Mouse (Mus musculus): ENCODE measurements around the gene Sbp. TPM values are rescaled to one million over a fixed set of nuclear protein-coding genes. Genes with fewer than 3 reads are reported as not detected.

The Sbp gene
- polyA plus RNA-seq, 1 experiment = not detected

DNA sequence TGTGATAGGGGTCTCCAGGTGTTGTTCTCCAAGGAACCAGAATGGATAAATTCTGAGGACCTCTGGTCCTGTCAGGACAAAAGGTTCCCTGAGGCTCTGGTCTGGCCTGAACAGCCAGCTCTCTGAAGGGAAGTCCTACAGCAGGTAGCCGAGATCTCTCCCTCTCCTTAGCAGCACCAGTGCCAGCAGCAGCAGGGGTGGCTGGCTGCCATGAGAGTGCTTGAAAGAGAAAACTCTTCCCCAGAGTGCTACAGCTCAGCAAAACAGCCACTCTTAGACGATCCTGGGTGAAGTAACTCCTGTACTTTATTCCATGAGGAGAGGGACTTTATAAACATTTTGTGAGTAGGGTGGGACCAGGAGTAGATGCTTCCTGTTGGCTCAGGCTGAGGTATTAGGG, 48.3 kb downstream of the Sbp start:
- Histone ChIP-seq H3K27me3 (ENCODE audit: control insufficient read depth, insufficient read depth, insufficient read length) (no peaks in the 10 kb centered on the region), H3K36me3 (ENCODE audit: control insufficient read depth, insufficient read depth) (no peaks in the 10 kb centered on the region), H3K4me2 (ENCODE audit: low read depth) (no peak overlapping the region), H3K4me3 (no peak overlapping the region), H3ac (ENCODE audit: control insufficient read depth, insufficient read length) (no peak overlapping the region), H3K79me2 (ENCODE audit: control insufficient read depth, insufficient read depth) (no peaks in the 10 kb centered on the region)
- no peak for TF ChIP-seq SRF (IDR thresholded peaks at IDR 0.05; ENCODE audit: control insufficient read depth, insufficient read length, low read depth)
- TF ChIP-seq CEBPB (IDR thresholded peaks at IDR 0.05; ENCODE audit: insufficient read depth, poor library complexity, severe bottlenecking) = no peak
- TF ChIP-seq MYOG (IDR thresholded peaks at IDR 0.05; ENCODE audit: control insufficient read depth in 1 of 3, insufficient read depth in 1 of 3, insufficient read length in 2 of 3, low read depth in 2 of 3) = no peak
- TF ChIP-seq E2F4 (IDR thresholded peaks at IDR 0.05; ENCODE audit: insufficient read depth) = no peak
- no peak for TF ChIP-seq MYOD1 (IDR thresholded peaks at IDR 0.05; ENCODE audit: control insufficient read depth in 1 of 3, insufficient read length in 2 of 3, low read depth in 2 of 3)
- TF ChIP-seq TCF12 (IDR thresholded peaks at IDR 0.05; ENCODE audit: insufficient read depth, poor library complexity, severe bottlenecking) = no peak
- TF ChIP-seq MAX (IDR thresholded peaks at IDR 0.05; ENCODE audit: low read depth) = no peak
- TF ChIP-seq POLR2A (IDR thresholded peaks at IDR 0.05; ENCODE audit: insufficient read length, low read depth) = no peak
- TF ChIP-seq TCF3 (IDR thresholded peaks at IDR 0.05; ENCODE audit: insufficient read length, low read depth) = no peak
- no peak for TF ChIP-seq REST (IDR thresholded peaks at IDR 0.05; ENCODE audit: insufficient read depth, insufficient read length)
- TF ChIP-seq USF1 (IDR thresholded peaks at IDR 0.05; ENCODE audit: low read depth) = no peak
- TF ChIP-seq POLR2AphosphoS2 (IDR thresholded peaks at IDR 0.05; ENCODE audit: insufficient read length, low read depth) = no peak

DNA sequence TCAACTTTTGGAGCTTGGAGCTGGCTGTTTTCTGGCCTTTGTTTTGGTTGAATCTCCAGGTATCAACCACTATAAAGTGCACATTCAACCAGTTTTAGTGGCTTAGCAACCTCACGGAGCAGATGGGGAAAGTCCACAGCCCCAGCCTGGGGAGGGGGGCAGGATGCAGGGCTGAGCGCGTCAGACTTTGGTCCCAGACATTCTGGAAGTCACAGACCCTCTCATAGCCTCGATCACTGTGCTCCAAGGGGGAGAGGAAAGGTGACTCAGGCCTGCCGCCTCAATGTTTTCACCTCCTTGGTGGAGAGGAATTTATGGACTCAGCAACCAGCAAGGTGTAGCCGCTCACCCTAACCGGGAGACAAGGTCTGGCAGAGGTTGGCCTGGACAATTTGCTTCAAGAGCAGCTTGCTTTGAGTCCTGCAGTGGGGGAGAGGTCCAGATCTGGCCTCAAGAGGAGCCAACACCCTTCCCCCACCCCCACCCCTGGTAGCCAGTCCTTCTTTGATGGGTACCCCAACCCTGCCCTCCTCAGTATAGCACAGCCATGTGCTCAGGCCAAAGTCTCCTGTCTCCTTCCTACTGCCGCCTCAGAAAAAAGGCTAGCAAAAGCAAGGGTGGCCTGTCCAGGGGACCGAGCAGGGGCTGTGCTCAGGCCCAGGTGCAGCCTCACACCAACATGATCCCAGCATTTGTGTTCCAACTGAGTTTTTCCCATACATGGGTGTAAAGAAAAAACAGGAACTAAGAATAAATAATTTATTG, 51.5 kb downstream of the Sbp start:
- peak overlapping the region; percentile 12 for H3K4me2 ChIP-seq (ENCODE audit: low read depth)
- no peaks in the 10 kb centered on the region for H3K79me2 ChIP-seq (ENCODE audit: control insufficient read depth, insufficient read depth)
- H3ac ChIP-seq (ENCODE audit: control insufficient read depth, insufficient read length) = no peak overlapping the region
- no peaks in the 10 kb centered on the region for H3K36me3 ChIP-seq (ENCODE audit: control insufficient read depth, insufficient read depth)
- H3K27me3 ChIP-seq (ENCODE audit: control insufficient read depth, insufficient read depth, insufficient read length) = no peaks in the 10 kb centered on the region
- no peak overlapping the region for H3K4me3 ChIP-seq
- no peak for TF ChIP-seq E2F4 (IDR thresholded peaks at IDR 0.05; ENCODE audit: insufficient read depth)
- no peak for TF ChIP-seq CEBPB (IDR thresholded peaks at IDR 0.05; ENCODE audit: insufficient read depth, poor library complexity, severe bottlenecking)
- TF ChIP-seq POLR2AphosphoS2 (IDR thresholded peaks at IDR 0.05; ENCODE audit: insufficient read length, low read depth) = no peak
- TF ChIP-seq MYOD1 (IDR thresholded peaks at IDR 0.05; ENCODE audit: control insufficient read depth in 1 of 3, insufficient read length in 2 of 3, low read depth in 2 of 3) = no peak
- no peak for TF ChIP-seq TCF3 (IDR thresholded peaks at IDR 0.05; ENCODE audit: insufficient read length, low read depth)
- no peak for TF ChIP-seq REST (IDR thresholded peaks at IDR 0.05; ENCODE audit: insufficient read depth, insufficient read length)
- TF ChIP-seq MYOG (IDR thresholded peaks at IDR 0.05; ENCODE audit: control insufficient read depth in 1 of 3, insufficient read depth in 1 of 3, insufficient read length in 2 of 3, low read depth in 2 of 3) = no peak
- TF ChIP-seq USF1 (IDR thresholded peaks at IDR 0.05; ENCODE audit: low read depth) = no peak

GRCm38 (mm10) chr17:23993559-23994428, 52.3 kb downstream of the Sbp start:
- H3ac ChIP-seq (ENCODE audit: control insufficient read depth, insufficient read length) = no peak overlapping the region
- H3K79me2 ChIP-seq (ENCODE audit: control insufficient read depth, insufficient read depth) = no peaks in the 10 kb centered on the region
- no peaks in the 10 kb centered on the region for H3K27me3 ChIP-seq (ENCODE audit: control insufficient read depth, insufficient read depth, insufficient read length)
- H3K4me3 ChIP-seq = no peak overlapping the region
- TF ChIP-seq POLR2AphosphoS2 (IDR thresholded peaks at IDR 0.05; ENCODE audit: insufficient read length, low read depth) (no peak), CEBPB (IDR thresholded peaks at IDR 0.05; ENCODE audit: insufficient read depth, poor library complexity, severe bottlenecking) (no peak), TCF12 (IDR thresholded peaks at IDR 0.05; ENCODE audit: insufficient read depth, poor library complexity, severe bottlenecking) (no peak), MYOD1 (IDR thresholded peaks at IDR 0.05; ENCODE audit: control insufficient read depth in 1 of 3, insufficient read length in 2 of 3, low read depth in 2 of 3) (no peak), MYOG (IDR thresholded peaks at IDR 0.05; ENCODE audit: control insufficient read depth in 1 of 3, insufficient read depth in 1 of 3, insufficient read length in 2 of 3, low read depth in 2 of 3) (no peak), TCF3 (IDR thresholded peaks at IDR 0.05; ENCODE audit: insufficient read length, low read depth) (no peak), REST (IDR thresholded peaks at IDR 0.05; ENCODE audit: insufficient read depth, insufficient read length) (no peak), USF1 (IDR thresholded peaks at IDR 0.05; ENCODE audit: low read depth) (no peak), MAX (IDR thresholded peaks at IDR 0.05; ENCODE audit: low read depth) (no peak), SRF (IDR thresholded peaks at IDR 0.05; ENCODE audit: control insufficient read depth, insufficient read length, low read depth) (no peak), E2F4 (IDR thresholded peaks at IDR 0.05; ENCODE audit: insufficient read depth) (no peak), POLR2A (IDR thresholded peaks at IDR 0.05; ENCODE audit: insufficient read length, low read depth) (no peak)
- H3K36me3 ChIP-seq (ENCODE audit: control insufficient read depth, insufficient read depth) = no peaks in the 10 kb centered on the region
- H3K4me2 ChIP-seq (ENCODE audit: low read depth) = peak overlapping the region; percentile 12

GRCm38 (mm10) chr17:23994667-23995066, 53.2 kb downstream of the Sbp start:
- Histone ChIP-seq H3K36me3 (ENCODE audit: control insufficient read depth, insufficient read depth) (no peaks in the 10 kb centered on the region), H3ac (ENCODE audit: control insufficient read depth, insufficient read length) (no peak overlapping the region), H3K4me2 (ENCODE audit: low read depth) (no peak overlapping the region), H3K27me3 (ENCODE audit: control insufficient read depth, insufficient read depth, insufficient read length) (no peaks in the 10 kb centered on the region), H3K79me2 (ENCODE audit: control insufficient read depth, insufficient read depth) (no peaks in the 10 kb centered on the region), H3K4me3 (no peak overlapping the region)
- no peak for TF ChIP-seq USF1 (IDR thresholded peaks at IDR 0.05; ENCODE audit: low read depth)
- no peak for TF ChIP-seq REST (IDR thresholded peaks at IDR 0.05; ENCODE audit: insufficient read depth, insufficient read length)
- no peak for TF ChIP-seq POLR2AphosphoS2 (IDR thresholded peaks at IDR 0.05; ENCODE audit: insufficient read length, low read depth)
- no peak for TF ChIP-seq E2F4 (IDR thresholded peaks at IDR 0.05; ENCODE audit: insufficient read depth)
- TF ChIP-seq TCF3 (IDR thresholded peaks at IDR 0.05; ENCODE audit: insufficient read length, low read depth) = no peak
- no peak for TF ChIP-seq MAX (IDR thresholded peaks at IDR 0.05; ENCODE audit: low read depth)
- no peak for TF ChIP-seq TCF12 (IDR thresholded peaks at IDR 0.05; ENCODE audit: insufficient read depth, poor library complexity, severe bottlenecking)

Other genes starting within 250 kb of the Sbp start
- gene 1520401A03Rik, start 218.9 kb upstream of the Sbp start, polyA plus RNA-seq (2012; fragmentation: generic; extraction: Trizol) = 0.40 TPM
- gene Pkmyt1, start 215.3 kb upstream of the Sbp start, polyA plus RNA-seq (2012; fragmentation: generic; extraction: Trizol) = 11.5 TPM
- 15.4 TPM for gene Paqr4, start 200.8 kb upstream of the Sbp start, polyA plus RNA-seq (2012; fragmentation: generic; extraction: Trizol)
- 0.88 TPM for gene Kremen2, start 195.8 kb upstream of the Sbp start, polyA plus RNA-seq (2012; fragmentation: generic; extraction: Trizol)
- 43.5 TPM for gene Flywch1, start 170.1 kb upstream of the Sbp start, polyA plus RNA-seq (2012; fragmentation: generic; extraction: Trizol)
- 0.42 TPM for gene Flywch2, start 155.6 kb upstream of the Sbp start, polyA plus RNA-seq (2012; fragmentation: generic; extraction: Trizol)
- gene Srrm2, start 151.1 kb upstream of the Sbp start, polyA plus RNA-seq (2012; fragmentation: generic; extraction: Trizol) = 58.2 TPM
- gene Elob, start 112.5 kb upstream of the Sbp start, polyA plus RNA-seq (2012; fragmentation: generic; extraction: Trizol) = 986 TPM
- not detected for gene Prss33, start 105.6 kb upstream of the Sbp start, polyA plus RNA-seq (2012; fragmentation: generic; extraction: Trizol)
- gene Prss32, start 97.8 kb upstream of the Sbp start, polyA plus RNA-seq (2012; fragmentation: generic; extraction: Trizol) = 0.04 TPM
- 0.05 TPM for gene Prss41, start 97.5 kb upstream of the Sbp start, polyA plus RNA-seq (2012; fragmentation: generic; extraction: Trizol)
- gene Prss21, start 73.6 kb upstream of the Sbp start, polyA plus RNA-seq (2012; fragmentation: generic; extraction: Trizol) = not detected
- gene Dcpp1, start 60.8 kb upstream of the Sbp start, polyA plus RNA-seq (2012; fragmentation: generic; extraction: Trizol) = not detected
- not detected for gene Dcpp2, start 60.8 kb upstream of the Sbp start, polyA plus RNA-seq (2012; fragmentation: generic; extraction: Trizol)
- gene Dcpp3, start 24.2 kb upstream of the Sbp start, polyA plus RNA-seq (2012; fragmentation: generic; extraction: Trizol) = not detected
- gene Sbpl, start 13.6 kb downstream of the Sbp start, polyA plus RNA-seq (2012; fragmentation: generic; extraction: Trizol) = not detected
- 0.06 TPM for gene Prss30, start 38.9 kb downstream of the Sbp start, polyA plus RNA-seq (2012; fragmentation: generic; extraction: Trizol)
- 0.04 TPM for gene Prss22, start 56.4 kb downstream of the Sbp start, polyA plus RNA-seq (2012; fragmentation: generic; extraction: Trizol)
- 0.14 TPM for gene Prss27, start 96.5 kb downstream of the Sbp start, polyA plus RNA-seq (2012; fragmentation: generic; extraction: Trizol)
- gene Kctd5, start 131.8 kb downstream of the Sbp start, polyA plus RNA-seq (2012; fragmentation: generic; extraction: Trizol) = 41.5 TPM
- 10.1 TPM for gene Pdpk1, start 209.3 kb downstream of the Sbp start, polyA plus RNA-seq (2012; fragmentation: generic; extraction: Trizol)
- gene Amdhd2, start 222.1 kb downstream of the Sbp start, polyA plus RNA-seq (2012; fragmentation: generic; extraction: Trizol) = 29.8 TPM
- 432 TPM for gene Atp6v0c, start 228.0 kb downstream of the Sbp start, polyA plus RNA-seq (2012; fragmentation: generic; extraction: Trizol)